Comparison of ENCODE assay signal across 16 mouse cellular contexts in the genomic region with DNA sequence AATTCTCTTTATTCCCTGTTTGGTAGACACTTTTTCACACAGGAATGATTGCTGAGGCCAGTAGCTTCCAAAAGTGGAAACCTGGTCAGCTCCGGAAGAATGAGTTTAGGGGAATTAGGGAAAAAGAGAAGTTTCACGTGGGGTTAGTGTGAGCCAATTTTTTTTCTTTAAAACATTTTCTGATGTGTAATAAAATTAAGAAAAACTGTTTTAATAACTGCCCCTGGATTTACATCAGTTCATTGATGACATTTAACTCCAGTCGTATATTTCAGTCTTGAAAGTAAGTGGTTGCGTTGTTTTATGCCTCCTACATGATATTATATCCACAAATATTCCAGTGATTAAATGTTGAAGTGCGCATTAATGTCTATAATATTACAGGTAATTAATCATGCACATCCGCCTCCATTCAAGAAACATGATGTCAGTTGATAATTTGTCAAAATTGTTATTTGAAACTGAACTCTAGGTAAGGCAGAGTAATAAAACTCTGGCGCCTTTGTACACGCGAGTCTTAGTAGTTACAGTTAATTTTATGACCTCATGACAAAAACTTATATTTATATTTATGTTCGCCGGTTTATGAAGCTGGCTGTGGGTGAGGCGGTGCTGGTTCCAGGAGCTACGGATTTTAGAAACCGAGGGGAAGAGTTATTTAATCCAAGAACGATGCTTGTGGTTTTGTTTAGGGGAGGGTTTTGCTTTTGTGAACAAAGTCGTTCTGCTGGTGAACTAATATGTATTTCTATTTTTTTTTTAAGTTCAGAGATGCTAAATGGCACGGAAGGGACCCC.
DNase-seq lines count a peak whose midpoint lies in the region; ATAC-seq and TF ChIP-seq lines count a peak whose summit lies in the region.
"Had no signal": no experiment of that assay in that cellular context is flagged by ENCODE, and none has a peak within 500 bp of the region (broad histone marks: within the 10 kb centered on the region; RNA-seq: fewer than 3 reads in every experiment).

No protein-coding gene starts in this region.

- no peaks in the 10 kb centered on the region; the same call in 1 of the 2 replicates for H3K4me1 ChIP-seq in heart, embryonic 12.5 days (replicated peaks)
- no peaks in the 10 kb centered on the region for H3K4me1 ChIP-seq in lung, embryonic 14.5 days (ENCODE audit: insufficient read depth)
- no peaks in the 10 kb centered on the region for H3K4me1 ChIP-seq in lung, adult 2 months (ENCODE audit: control insufficient read depth, insufficient read depth, low read length)
- H3K4me1 ChIP-seq in limb, embryonic 13.5 days: peaks cover 23% of the 10 kb centered on the region
- H3K4me1 ChIP-seq in liver, embryonic 11.5 days (replicated peaks; ENCODE audit: control insufficient read depth, insufficient read depth, low read length): no peaks in the 10 kb centered on the region
- H3K4me1 ChIP-seq: embryonic facial prominence, embryonic 13.5 days; hindbrain, embryonic 13.5 days; midbrain, embryonic 12.5 days had no signal

- peaks cover 46% of the 10 kb centered on the region for H3K27me3 ChIP-seq in heart, embryonic 12.5 days (replicated peaks)
- H3K27me3 ChIP-seq in lung, embryonic 14.5 days (ENCODE audit: insufficient read depth, low read length): peaks cover 74% of the 10 kb centered on the region
- H3K27me3 ChIP-seq in limb, embryonic 13.5 days: peaks cover 20% of the 10 kb centered on the region
- peaks cover 78% of the 10 kb centered on the region for H3K27me3 ChIP-seq in liver, embryonic 11.5 days (replicated peaks; ENCODE audit: control insufficient read depth, insufficient read depth, low read length)

- H3K9me3 ChIP-seq in heart, embryonic 12.5 days (replicated peaks): no peaks in the 10 kb centered on the region
- H3K9me3 ChIP-seq in lung, embryonic 14.5 days (ENCODE audit: low read depth, low read length): no peaks in the 10 kb centered on the region
- H3K9me3 ChIP-seq in limb, embryonic 13.5 days: no peaks in the 10 kb centered on the region
- no peaks in the 10 kb centered on the region for H3K9me3 ChIP-seq in liver, embryonic 11.5 days (ENCODE audit: control insufficient read depth, low read length)
- H3K9me3 ChIP-seq: embryonic facial prominence, embryonic 13.5 days; hindbrain, embryonic 13.5 days; liver, embryonic 12.5 days; midbrain, embryonic 12.5 days had no signal

- no peak overlapping the region for H3K4me3 ChIP-seq in heart, embryonic 12.5 days
- no peak overlapping the region for H3K4me3 ChIP-seq in lung, embryonic 14.5 days (ENCODE audit: low read depth, low read length)
- H3K4me3 ChIP-seq in lung, adult 2 months (replicated peaks; ENCODE audit: extremely low read depth, low read depth, low read length): no peak overlapping the region
- H3K4me3 ChIP-seq in limb, embryonic 13.5 days: no peak overlapping the region
- H3K4me3 ChIP-seq in liver, embryonic 11.5 days (ENCODE audit: low read depth, low read length): no peak overlapping the region
- H3K4me3 ChIP-seq: embryonic facial prominence, embryonic 13.5 days; hindbrain, embryonic 13.5 days; midbrain, embryonic 12.5 days had no signal

- no peaks in the 10 kb centered on the region for H3K36me3 ChIP-seq in heart, embryonic 12.5 days
- H3K36me3 ChIP-seq in lung, embryonic 14.5 days (ENCODE audit: insufficient read depth): no peaks in the 10 kb centered on the region
- no peaks in the 10 kb centered on the region for H3K36me3 ChIP-seq in limb, embryonic 13.5 days
- H3K36me3 ChIP-seq in liver, embryonic 11.5 days (ENCODE audit: control insufficient read depth, insufficient read depth, low read length): no peaks in the 10 kb centered on the region
- H3K36me3 ChIP-seq: embryonic facial prominence, embryonic 13.5 days; hindbrain, embryonic 13.5 days; liver, embryonic 12.5 days; midbrain, embryonic 12.5 days had no signal

- peak; percentile 28 for DNase-seq in heart, adult 11 months
- peak; percentile 34 for DNase-seq in lung, embryonic 14.5 days
- DNase-seq in lung, adult 2 months: no peak
- peak; percentile 65 for DNase-seq in brain, embryonic 14.5 days (ENCODE audit: low read depth)
- no peak for DNase-seq in liver, embryonic 11.5 days (ENCODE audit: low spot score)
- DNase-seq: adrenal gland, postnatal 36 days; B cell, adult 2 months; kidney, adult 9 months; lung, postnatal 10 days had no signal

- no peak for ATAC-seq in heart, embryonic 12.5 days (ENCODE audit: insufficient number of reproducible peaks, low FRiP score)
- ATAC-seq in lung, embryonic 14.5 days (ENCODE audit: insufficient read depth): no peak
- ATAC-seq in limb, embryonic 13.5 days (ENCODE audit: low FRiP score, low read depth): no peak
- no peak for ATAC-seq in liver, embryonic 11.5 days (replicated peaks; ENCODE audit: low FRiP score)
- ATAC-seq: liver, embryonic 12.5 days; Patski had no signal

- H3K4me2 ChIP-seq in heart, embryonic 12.5 days: no peak overlapping the region
- no peak overlapping the region for H3K4me2 ChIP-seq in lung, embryonic 14.5 days
- H3K4me2 ChIP-seq in limb, embryonic 13.5 days (replicated peaks): peak overlapping the region; percentile 68
- H3K4me2 ChIP-seq in liver, embryonic 11.5 days: no peak overlapping the region
- H3K4me2 ChIP-seq: hindbrain, embryonic 13.5 days had no signal

- H3K27ac ChIP-seq in heart, embryonic 12.5 days (ENCODE audit: poor library complexity, severe bottlenecking): no peak overlapping the region
- H3K27ac ChIP-seq in lung, embryonic 14.5 days (ENCODE audit: low read depth): no peak overlapping the region
- peak overlapping the region; percentile 33; the same call in 1 of the 2 replicates for H3K27ac ChIP-seq in limb, embryonic 13.5 days
- no peak overlapping the region for H3K27ac ChIP-seq in liver, embryonic 11.5 days (ENCODE audit: low read depth, low read length)
- H3K27ac ChIP-seq: embryonic facial prominence, embryonic 13.5 days; hindbrain, embryonic 13.5 days; liver, embryonic 12.5 days; midbrain, embryonic 12.5 days had no signal

- WGBS in heart, embryonic 12.5 days: 7% methylated on average over 17 of the region's 17 CpGs
- WGBS in lung, embryonic 14.5 days: 6% methylated on average over 17 of the region's 17 CpGs
- 15% methylated on average over 17 of the region's 17 CpGs for WGBS in lung, adult 2 months
- WGBS in limb, embryonic 13.5 days: 6% methylated on average over 17 of the region's 17 CpGs
- 8% methylated on average over 17 of the region's 17 CpGs for WGBS in liver, embryonic 11.5 days

- H3K9ac ChIP-seq in heart, embryonic 12.5 days: no peak overlapping the region
- H3K9ac ChIP-seq in lung, embryonic 14.5 days: no peak overlapping the region
- H3K9ac ChIP-seq in limb, embryonic 13.5 days: no peak overlapping the region
- no peak overlapping the region for H3K9ac ChIP-seq in liver, embryonic 11.5 days (ENCODE audit: low read depth, low read length)
- H3K9ac ChIP-seq: embryonic facial prominence, embryonic 13.5 days; hindbrain, embryonic 13.5 days; liver, embryonic 12.5 days; midbrain, embryonic 12.5 days had no signal

- no peak for TF ChIP-seq CTCF in lung, embryonic 14.5 days (IDR thresholded peaks at IDR 0.05; ENCODE audit: low read depth)
- TF ChIP-seq CTCF in lung, adult 2 months (IDR thresholded peaks at IDR 0.05; ENCODE audit: insufficient read depth, low read length): no peak
- TF ChIP-seq CTCF in brain, embryonic 14.5 days (IDR thresholded peaks at IDR 0.05; ENCODE audit: borderline replicate concordance, extremely low read depth, insufficient read depth, insufficient read length): no peak

- no peak for TF ChIP-seq POLR2A in lung, adult 2 months (IDR thresholded peaks at IDR 0.05; ENCODE audit: borderline replicate concordance, extremely low read depth, low read depth, low read length)
- no peak for TF ChIP-seq POLR2A in brain, embryonic 14.5 days (IDR thresholded peaks at IDR 0.05; ENCODE audit: borderline replicate concordance, extremely low read depth, insufficient read depth, insufficient read length, poor library complexity, severe bottlenecking)

Comparison
In these comparisons a context has a peak if more than half of its experiments do, and no peak if none do; other contexts are left out.
1. DNase-seq: peak in heart, adult 11 months (single experiment), lung, embryonic 14.5 days (single experiment) and brain, embryonic 14.5 days (single experiment); none in lung, adult 2 months (single experiment) and liver, embryonic 11.5 days (single experiment).